Mouse (Mus musculus) ES-Bruce4 (cell line): Measurements from ENCODE around the gene Vangl1. TPM values are rescaled to one million over a fixed set of nuclear protein-coding genes. Genes with fewer than 3 reads are reported as not detected.
"Not testable (repeated sequence)": the region's sequence is repeated elsewhere in the genome, so short reads cannot be mapped to it uniquely, and the experiment has no call there.

ENCODE experiments used
- H3K27ac ChIP-seq: 2 replicates; pipeline ENCODE4 v1.5.1; 2012; ENCODE audit warnings: low read length, inconsistent platforms; ENCODE audit not compliant: insufficient read depth
- H3K27me3 ChIP-seq: 2 replicates; pipeline ENCODE4 v1.6.1; 2012; ENCODE audit warnings: mild to moderate bottlenecking, low read length, inconsistent platforms; ENCODE audit not compliant: control insufficient read depth, poor library complexity, insufficient read depth, severe bottlenecking
- H3K36me3 ChIP-seq: 2 replicates; pipeline ENCODE4 v1.6.1; 2012; ENCODE audit warnings: inconsistent platforms, mild to moderate bottlenecking, low read length, moderate library complexity; ENCODE audit not compliant: control insufficient read depth, poor library complexity, insufficient read depth, severe bottlenecking
- H3K4me1 ChIP-seq: one replicate; pipeline ENCODE4 v1.8.1; 2011; ENCODE audit warnings: low read length; ENCODE audit not compliant: control insufficient read depth, insufficient read depth
- H3K4me3 ChIP-seq: 2 replicates; pipeline ENCODE4 v1.5.1; 2011; ENCODE audit warnings: low read depth, mild to moderate bottlenecking, low read length
- H3K9ac ChIP-seq: 2 replicates; pipeline ENCODE4 v1.6.1; 2012; ENCODE audit warnings: low read depth, mild to moderate bottlenecking, inconsistent platforms; ENCODE audit not compliant: poor library complexity, severe bottlenecking
- H3K9me3 ChIP-seq: replicated peaks from 2 replicates; pipeline ENCODE4 v1.6.1; 2012; ENCODE audit warnings: mild to moderate bottlenecking, low read length, inconsistent platforms; ENCODE audit not compliant: control insufficient read depth, poor library complexity, insufficient read depth, severe bottlenecking
- CTCF ChIP-seq: IDR thresholded peaks from one replicate; pipeline ENCODE4 v1.8.1; 2011; ENCODE audit warnings: low read depth, low read length
- EP300 ChIP-seq: IDR thresholded peaks from 2 replicates; pipeline ENCODE4 v1.6.1; 2011; ENCODE audit warnings: low read depth, low read length; ENCODE audit not compliant: insufficient read depth
- POLR2A ChIP-seq: IDR thresholded peaks from one replicate; pipeline ENCODE4 v1.8.1; 2011; ENCODE audit warnings: low read length; ENCODE audit not compliant: insufficient read depth
- polyA plus RNA-seq: library from polyadenylated mRNA; stranded (reverse); fragments of >200 nt; gene quantifications from 2 replicates; pipeline ENCODE4 v1.2.4, GENCODE M21; 2011; ENCODE audit warnings: low read depth; ENCODE audit not compliant: missing spikeins, insufficient read depth, insufficient read length

The Vangl1 gene
- polyA plus RNA-seq, 1 experiment = 85.8 TPM

GRCm38 (mm10) chr3:102165536-102166286, 38.8 kb downstream of the Vangl1 start:
- peak overlapping the region; percentile 73 for H3K4me3 ChIP-seq
- no peak for TF ChIP-seq POLR2A
- TF ChIP-seq EP300 = 0 out of 2 replicates have a peak, but pooled peaks have one; percentile 15
- H3K36me3 ChIP-seq = peaks cover 21% of the 10 kb centered on the region
- H3K27ac ChIP-seq = peak overlapping the region; percentile 100
- peak overlapping the region; percentile 75 for H3K9ac ChIP-seq
- H3K9me3 ChIP-seq = no peaks in the 10 kb centered on the region
- no peaks in the 10 kb centered on the region for H3K27me3 ChIP-seq
- peaks cover 6% of the 10 kb centered on the region for H3K4me1 ChIP-seq

GRCm38 (mm10) chr3:102164911-102165310, 39.6 kb downstream of the Vangl1 start:
- H3K9me3 ChIP-seq = no peaks in the 10 kb centered on the region
- no peaks in the 10 kb centered on the region for H3K27me3 ChIP-seq
- peak overlapping the region; percentile 68 for H3K4me3 ChIP-seq
- peaks cover 6% of the 10 kb centered on the region for H3K4me1 ChIP-seq
- peak overlapping the region; percentile 75 for H3K9ac ChIP-seq
- peaks cover 28% of the 10 kb centered on the region for H3K36me3 ChIP-seq
- TF ChIP-seq CTCF (no peak), POLR2A (no peak), EP300 (peak; percentile 99)
- peak overlapping the region; percentile 100 for H3K27ac ChIP-seq

- H3K27me3 ChIP-seq, H3K9me3 ChIP-seq, H3K4me3 ChIP-seq, H3K4me1 ChIP-seq: not testable (repeated sequence)
- 0 out of 2 replicates have a peak, but pooled peaks have one; percentile 25 for TF ChIP-seq EP300
- Histone ChIP-seq H3K27ac (peak overlapping the region; percentile 24), H3K36me3 (peaks cover 30% of the 10 kb centered on the region), H3K9ac (peak overlapping the region; percentile 12; the same call in 1 of the 2 replicates)
Observed at GRCm38 (mm10) chr3:102163861-102164260, 40.6 kb downstream of the Vangl1 start.

GRCm38 (mm10) chr3:102159423-102160325, 44.8 kb downstream of the Vangl1 start:
- H3K9me3 ChIP-seq = no peaks in the 10 kb centered on the region
- H3K9ac ChIP-seq = no peak overlapping the region
- TF ChIP-seq EP300 (no peak), CTCF (no peak), POLR2A (no peak)
- H3K27ac ChIP-seq = peak overlapping the region; percentile 67
- peaks cover 4% of the 10 kb centered on the region for H3K4me1 ChIP-seq
- no peaks in the 10 kb centered on the region for H3K27me3 ChIP-seq
- H3K4me3 ChIP-seq = no peak overlapping the region
- H3K36me3 ChIP-seq = peaks cover 46% of the 10 kb centered on the region

GRCm38 (mm10) chr3:102158759-102159422, 45.6 kb downstream of the Vangl1 start:
- H3K4me3 ChIP-seq = no peak overlapping the region
- no peaks in the 10 kb centered on the region for H3K9me3 ChIP-seq
- no peak for TF ChIP-seq CTCF
- peak; percentile 80; the same call in 1 of the 2 replicates for TF ChIP-seq EP300
- no peaks in the 10 kb centered on the region for H3K27me3 ChIP-seq
- peaks cover 4% of the 10 kb centered on the region for H3K4me1 ChIP-seq
- H3K9ac ChIP-seq = no peak overlapping the region
- peaks cover 46% of the 10 kb centered on the region for H3K36me3 ChIP-seq
- 0 out of 2 replicates have a peak overlapping the region, but pooled peaks have one; percentile 1 for H3K27ac ChIP-seq
